Mouse (Mus musculus) MEL (cell line): ENCODE data around the gene Bbs9.

Experiments used
- CHD2 ChIP-seq: IDR thresholded peaks from 2 replicates; pipeline ENCODE4 v1.6.1; 2011; ENCODE audit warnings: low read length, improper control_type of control experiment
- CTCF ChIP-seq, 3 experiments: IDR thresholded peaks in 2 of 3; conservative IDR thresholded peaks in 1 of 3; 2 replicates each; pipeline ENCODE4 v1.5.1; 2011 to 2012; ENCODE audit warnings: low read length in 3 of 3, low read depth in 2 of 3, mild to moderate bottlenecking in 2 of 3, improper control_type of control experiment in 1 of 3, inconsistent platforms in 1 of 3, mixed read lengths in 1 of 3, moderate library complexity in 1 of 3; ENCODE audit not compliant: control insufficient read depth in 1 of 3, insufficient read depth in 1 of 3, poor library complexity in 1 of 3, severe bottlenecking in 1 of 3
- E2F4 ChIP-seq: IDR thresholded peaks from 2 replicates; pipeline ENCODE4 v1.6.1; 2011; ENCODE audit warnings: low read depth, low read length, improper control_type of control experiment, borderline replicate concordance
- MEF2A ChIP-seq: IDR thresholded peaks from 2 replicates; pipeline ENCODE4 v1.6.1; 2014; ENCODE audit warnings: low read depth, mild to moderate bottlenecking, inconsistent platforms, low read length, improper control_type of control experiment; ENCODE audit not compliant: poor library complexity, insufficient replicate concordance, severe bottlenecking; ENCODE audit errors: extremely low read depth
- MXI1 ChIP-seq: IDR thresholded peaks from 2 replicates; pipeline ENCODE4 v1.6.1; 2011; ENCODE audit warnings: mild to moderate bottlenecking, low read depth, low read length, improper control_type of control experiment
- NRF1 ChIP-seq: IDR thresholded peaks from 2 replicates; pipeline ENCODE4 v1.6.1; 2014; ENCODE audit warnings: low read depth, mild to moderate bottlenecking, inconsistent platforms, low read length, improper control_type of control experiment, moderate library complexity; ENCODE audit not compliant: poor library complexity, insufficient read depth, severe bottlenecking
- POLR2A ChIP-seq, 2 experiments: IDR thresholded peaks; 2 replicates each; pipeline ENCODE4 v1.6.1; 2011 to 2012; ENCODE audit warnings: low read length in 2 of 2, mild to moderate bottlenecking in 2 of 2, control low read depth in 1 of 2, improper control_type of control experiment in 1 of 2, low read depth in 1 of 2, moderate library complexity in 1 of 2; ENCODE audit not compliant: control insufficient read depth in 1 of 2, insufficient read depth in 1 of 2, poor library complexity in 1 of 2
- UBTF ChIP-seq: IDR thresholded peaks from 2 replicates; pipeline ENCODE4 v1.6.1; 2012; ENCODE audit warnings: low read depth, mild to moderate bottlenecking, inconsistent platforms, low read length, improper control_type of control experiment, moderate library complexity, borderline replicate concordance; ENCODE audit not compliant: insufficient read depth
- ZNF384 ChIP-seq: IDR thresholded peaks from 2 replicates; pipeline ENCODE4 v1.6.1; 2012; ENCODE audit warnings: low read depth, mild to moderate bottlenecking, inconsistent platforms, low read length, improper control_type of control experiment

DNA sequence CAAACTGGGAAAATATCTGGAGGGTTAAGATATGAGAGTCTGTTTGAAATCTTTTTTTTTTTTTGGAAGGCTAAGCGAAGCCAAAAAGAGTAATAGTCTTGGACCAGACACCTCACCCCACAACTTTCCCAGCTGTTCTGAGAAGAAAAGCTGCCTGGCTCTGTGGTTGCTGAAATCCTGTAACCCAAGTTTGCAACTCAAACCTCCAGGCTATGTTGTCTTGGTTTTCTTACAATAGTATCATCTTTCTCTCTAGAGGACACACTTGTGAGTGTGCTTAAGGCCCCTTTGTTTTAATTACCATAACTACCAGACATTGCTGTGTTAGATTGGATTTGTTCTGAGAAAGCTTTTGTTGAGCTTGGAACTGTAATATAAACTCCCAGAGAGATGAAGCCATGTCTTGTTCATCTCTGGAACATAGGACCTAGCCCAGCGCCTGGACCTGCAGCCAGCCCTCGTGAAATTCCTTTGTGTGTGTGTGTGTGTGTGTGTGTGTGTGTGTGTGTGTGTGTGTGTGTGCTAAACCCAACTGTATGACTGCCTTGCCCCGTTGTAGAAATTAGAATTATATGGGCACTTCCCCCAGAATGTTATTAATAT, 290.2 kb downstream of the Bbs9 start:
- TF ChIP-seq MEF2A (no peak), POLR2A (IDR thresholded peaks at IDR 0.05; ENCODE audit: control insufficient read depth in 1 of 2, insufficient read depth in 1 of 2, low read depth in 1 of 2, low read length in 2 of 2, poor library complexity in 1 of 2) (no peak), E2F4 (no peak), ZNF384 (no peak), NRF1 (no peak), CHD2 (no peak), UBTF (no peak), CTCF (IDR thresholded peaks at IDR 0.05 in 2 of 3, conservative IDR thresholded peaks at IDR 0.05 in 1 of 3; ENCODE audit: control insufficient read depth in 1 of 3, insufficient read depth in 1 of 3, low read depth in 2 of 3, low read length in 3 of 3, poor library complexity in 1 of 3, severe bottlenecking in 1 of 3) (no peak), MXI1 (no peak)
